Mouse (Mus musculus) hindbrain, postnatal 0 days (tissue): ENCODE results near the gene Whrn. TPM values are rescaled to one million over a fixed set of nuclear protein-coding genes. Genes with fewer than 3 reads are reported as not detected.
A peak's percentile ranks its signal among the peaks of the same experiment; 100 is the strongest.

Experiments
- ATAC-seq: fragments of 200-750 bp; cut with Nextera tagmentation; 2 replicates; pipeline ENCODE4 v1.8.0; 2017; ENCODE audit warnings: mild to moderate bottlenecking, moderate TSS enrichment, moderate library complexity
- DNase-seq: peaks from one replicate; pipeline ENCODE4 v3.0.0-alpha.2; 2015; ENCODE audit warnings: low spot score
- H3K27ac ChIP-seq: fragments of 300-500 bp; sonication (generic); 2 replicates; pipeline ENCODE4 v1.5.1; 2014; ENCODE audit warnings: mild to moderate bottlenecking
- H3K27me3 ChIP-seq: fragments of 300-500 bp; sonication (generic); 2 replicates; pipeline ENCODE4 v1.6.1; 2014; ENCODE audit warnings: low read length, mixed read lengths; ENCODE audit not compliant: insufficient read depth
- H3K36me3 ChIP-seq: fragments of 300-500 bp; sonication (generic); 2 replicates; pipeline ENCODE4 v1.6.1; 2014; ENCODE audit warnings: low read length, mixed read lengths; ENCODE audit not compliant: insufficient read depth
- H3K4me1 ChIP-seq: fragments of 300-500 bp; sonication (generic); 2 replicates; pipeline ENCODE4 v1.6.1; 2014; ENCODE audit warnings: antibody characterized with exemption, low read length, mixed read lengths; ENCODE audit not compliant: insufficient read depth
- H3K4me2 ChIP-seq: fragments of 300-500 bp; sonication (generic); 2 replicates; pipeline ENCODE4 v1.6.1; 2014; ENCODE audit warnings: low read depth, mild to moderate bottlenecking, low read length, moderate library complexity, mixed read lengths
- H3K4me3 ChIP-seq: fragments of 300-500 bp; sonication (generic); 2 replicates; pipeline ENCODE4 v1.5.1; 2014; ENCODE audit warnings: low read length
- H3K9ac ChIP-seq: fragments of 300-500 bp; sonication (generic); replicated peaks from 2 replicates; pipeline ENCODE4 v1.6.1; 2014; ENCODE audit warnings: mild to moderate bottlenecking, low read length, moderate library complexity, mixed read lengths
- H3K9me3 ChIP-seq: fragments of 300-500 bp; sonication (generic); 2 replicates; pipeline ENCODE4 v1.6.1; 2016; ENCODE audit warnings: low read length, mixed read lengths
- CTCF ChIP-seq: IDR thresholded peaks from 2 replicates; pipeline ENCODE4 v1.5.1; 2016; ENCODE audit warnings: antibody characterized with exemption, control low read depth, low read depth
- WGBS: fragments of 180-500 bp; shearing (Covaris S2); extraction: QIAGEN DNeasy Blood & Tissue Kit; methylation state at CpG from one replicate; pipeline ENCODE4 v1.1.7; 2014; 5-methylcytosine and 5-hydroxymethylcytosine counted together
- polyA plus RNA-seq: library from polyadenylated mRNA; unstranded; fragments of >200 nt; fragmentation: Nextera tagmentation; extraction: Ambion mirVana; gene quantifications from 2 replicates; pipeline ENCODE4 v1.2.1, GENCODE M21; 2015
- total RNA-seq: library from RNA; depleted of rRNA; stranded (reverse); fragments of >200 nt; gene quantifications from 2 replicates; pipeline ENCODE4 v1.2.3, GENCODE M21; 2014

The Whrn gene
- total and polyA plus RNA-seq, 2 experiments from 2014 or later: 4.7 to 34.6 TPM

GRCm38 (mm10) chr4:63437119-63437815 is 58.5 kb downstream of the Whrn start:
- Histone ChIP-seq H3K36me3 (no peaks in the 10 kb centered on the region), H3K27ac (peak overlapping the region; percentile 8; the same call in 1 of the 2 replicates), H3K4me2 (no peak overlapping the region), H3K9ac (no peak overlapping the region), H3K4me3 (no peak overlapping the region), H3K4me1 (no peaks in the 10 kb centered on the region), H3K27me3 (no peaks in the 10 kb centered on the region), H3K9me3 (no peaks in the 10 kb centered on the region)
- no peak for TF ChIP-seq CTCF
- DNase-seq: peak; percentile 40
- 62% methylated on average over 16 of the region's 16 CpGs for whole genome bisulfite sequencing
- 0 out of 2 replicates have a peak, but pooled peaks have one; percentile 10 for ATAC-seq

DNA sequence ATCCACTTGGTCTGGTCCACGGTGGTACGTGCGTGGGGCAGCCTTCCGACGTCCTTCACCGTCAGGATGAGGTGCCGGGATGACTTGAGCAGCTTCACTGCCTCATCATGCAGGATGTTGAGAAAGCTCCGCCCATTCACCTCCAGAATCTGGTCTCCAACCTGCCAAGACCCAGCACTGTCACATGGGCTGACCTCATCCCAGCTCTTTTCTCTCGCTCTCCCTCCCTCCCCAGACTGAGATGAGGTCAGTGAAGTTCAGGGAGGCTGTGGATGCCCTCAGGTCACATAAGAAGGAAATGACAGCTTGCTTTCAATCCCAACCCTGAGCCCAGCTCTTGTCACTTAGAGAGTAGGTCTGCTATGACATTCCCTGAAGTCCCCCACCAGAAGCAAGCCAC is 60.4 kb downstream of the Whrn start:
- 87% methylated on average over 9 of the region's 9 CpGs for WGBS
- Histone ChIP-seq H3K9me3 (no peaks in the 10 kb centered on the region), H3K4me1 (no peaks in the 10 kb centered on the region), H3K27ac (no peak overlapping the region), H3K4me2 (no peak overlapping the region), H3K4me3 (no peak overlapping the region), H3K36me3 (no peaks in the 10 kb centered on the region), H3K9ac (no peak overlapping the region), H3K27me3 (no peaks in the 10 kb centered on the region)
- DNase-seq (no peak), ATAC-seq (no peak)
- TF ChIP-seq CTCF: no peak

DNA sequence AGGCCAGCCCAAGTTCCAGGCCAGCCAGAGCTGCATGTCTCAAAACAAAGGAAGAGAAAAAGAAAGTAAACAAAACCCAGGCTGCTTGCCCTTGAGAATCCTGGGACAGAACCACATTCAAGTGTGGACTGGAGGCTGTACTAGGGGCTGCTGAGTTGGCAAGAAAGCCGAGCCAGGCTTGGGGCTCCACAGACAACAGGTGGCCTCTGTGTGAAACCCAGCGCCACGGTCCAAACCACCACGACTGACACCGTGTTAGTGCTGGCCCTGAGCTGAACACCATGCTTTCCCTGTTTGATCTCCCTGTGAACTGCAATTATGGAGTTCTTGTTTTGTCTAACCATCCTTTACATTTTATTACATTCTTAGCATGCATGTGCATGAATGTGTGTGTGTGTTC is 64.7 kb downstream of the Whrn start:
- Histone ChIP-seq H3K9me3 (no peaks in the 10 kb centered on the region), H3K4me2 (no peak overlapping the region), H3K36me3 (no peaks in the 10 kb centered on the region), H3K9ac (no peak overlapping the region), H3K27ac (no peak overlapping the region), H3K4me1 (no peaks in the 10 kb centered on the region), H3K27me3 (no peaks in the 10 kb centered on the region), H3K4me3 (no peak overlapping the region)
- no peak for TF ChIP-seq CTCF
- 48% methylated on average over 5 of the region's 5 CpGs for WGBS
- DNase-seq: no peak
- ATAC-seq: no peak

- Histone ChIP-seq H3K9me3 (no peaks in the 10 kb centered on the region), H3K4me3 (no peak overlapping the region), H3K27me3 (no peaks in the 10 kb centered on the region), H3K4me2 (no peak overlapping the region), H3K9ac (no peak overlapping the region), H3K36me3 (no peaks in the 10 kb centered on the region), H3K4me1 (no peaks in the 10 kb centered on the region), H3K27ac (no peak overlapping the region)
- ATAC-seq (no peak), DNase-seq (no peak)
- no peak for TF ChIP-seq CTCF
- 55% methylated on average over 3 of the region's 3 CpGs for WGBS
Measured at GRCm38 (mm10) chr4:63430357-63430756, 65.4 kb downstream of the Whrn start.

DNA sequence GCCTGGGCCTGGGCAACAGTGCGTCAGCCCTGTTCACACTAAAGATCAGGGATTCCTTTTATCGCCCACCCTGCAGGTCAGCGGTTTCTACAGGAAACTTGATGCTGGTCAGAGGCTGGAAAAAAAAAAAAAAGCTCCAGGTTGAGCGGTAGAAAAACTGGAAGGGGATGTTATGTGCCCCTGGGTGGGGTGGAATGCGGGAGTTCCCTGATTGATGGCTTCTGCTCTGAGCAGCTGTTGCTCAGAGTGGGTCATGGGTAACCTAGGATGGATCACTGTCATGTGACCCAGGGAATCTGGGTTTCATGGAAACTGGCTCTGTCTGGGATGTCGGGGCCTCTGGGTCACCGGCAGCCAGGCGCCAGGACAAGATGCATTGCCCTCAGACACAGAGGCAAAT is 69.5 kb downstream of the Whrn start:
- Histone ChIP-seq H3K9me3 (no peaks in the 10 kb centered on the region), H3K9ac (no peak overlapping the region), H3K4me3 (no peak overlapping the region), H3K27me3 (no peaks in the 10 kb centered on the region), H3K36me3 (no peaks in the 10 kb centered on the region), H3K27ac (no peak overlapping the region), H3K4me1 (no peaks in the 10 kb centered on the region), H3K4me2 (no peak overlapping the region)
- DNase-seq: no peak
- ATAC-seq: no peak
- TF ChIP-seq CTCF: no peak
- WGBS: 73% methylated on average over 8 of the region's 8 CpGs

- Histone ChIP-seq H3K4me2 (no peak overlapping the region), H3K9ac (no peak overlapping the region), H3K27me3 (no peaks in the 10 kb centered on the region), H3K4me1 (no peaks in the 10 kb centered on the region), H3K9me3 (no peaks in the 10 kb centered on the region), H3K4me3 (no peak overlapping the region), H3K27ac (no peak overlapping the region), H3K36me3 (no peaks in the 10 kb centered on the region)
- DNase-seq: no peak
- 50% methylated on average over 5 of the region's 5 CpGs for WGBS
- no peak for TF ChIP-seq CTCF
- no peak for ATAC-seq
Measured at GRCm38 (mm10) chr4:63423811-63424210, 72.0 kb downstream of the Whrn start.

GRCm38 (mm10) chr4:63423231-63423630 is 72.6 kb downstream of the Whrn start:
- DNase-seq: no peak
- H3K4me3 ChIP-seq: no peak overlapping the region
- no peak overlapping the region for H3K4me2 ChIP-seq
- H3K4me1 ChIP-seq: no peaks in the 10 kb centered on the region
- no peak overlapping the region for H3K27ac ChIP-seq
- TF ChIP-seq CTCF: no peak
- 75% methylated on average over 1 of the region's 1 CpGs for WGBS
- no peak overlapping the region for H3K9ac ChIP-seq
- no peak for ATAC-seq
- no peaks in the 10 kb centered on the region for H3K36me3 ChIP-seq
- H3K9me3 ChIP-seq: no peaks in the 10 kb centered on the region
- no peaks in the 10 kb centered on the region for H3K27me3 ChIP-seq
